Comparison of ENCODE assay signal across 9 mouse cellular contexts in genomic region chr9:42908657-42909313, GRCm38 (mm10). TPM values are rescaled to one million over a fixed set of nuclear protein-coding genes. Genes with fewer than 3 reads are reported as not detected.
DNase-seq lines count a peak whose midpoint lies in the region; ATAC-seq and TF ChIP-seq lines count a peak whose summit lies in the region.
"Had no signal": no experiment of that assay in that cellular context is flagged by ENCODE, and none has a peak within 500 bp of the region (broad histone marks: within the 10 kb centered on the region; RNA-seq: fewer than 3 reads in every experiment).

No protein-coding gene starts in this region.

- H3K36me3 ChIP-seq in kidney, postnatal 0 days (ENCODE audit: insufficient read depth, low read length) = no peaks in the 10 kb centered on the region
- no peaks in the 10 kb centered on the region for H3K36me3 ChIP-seq in lung, postnatal 0 days (ENCODE audit: insufficient read depth, low read length)
- no peaks in the 10 kb centered on the region for H3K36me3 ChIP-seq in midbrain, embryonic 16.5 days (ENCODE audit: control insufficient read depth, insufficient read depth, low read length)

- peak; percentile 29; the same call in 1 of the 2 replicates for TF ChIP-seq EP300 in lung, postnatal 0 days (IDR thresholded peaks at IDR 0.05)

- H3K4me3 ChIP-seq in kidney, postnatal 0 days (replicated peaks; ENCODE audit: low read depth, low read length) = no peak overlapping the region
- H3K4me3 ChIP-seq in lung, postnatal 0 days (ENCODE audit: low read depth, low read length) = no peak overlapping the region
- no peak overlapping the region for H3K4me3 ChIP-seq in midbrain, embryonic 16.5 days (ENCODE audit: low read depth, low read length)

- ATAC-seq in kidney, postnatal 0 days (replicated peaks; ENCODE audit: low FRiP score, low read depth) = peak; percentile 60
- ATAC-seq in lung, postnatal 0 days = peak; percentile 90
- ATAC-seq in megakaryocyte-erythroid progenitor cell, adult 5-6 weeks (replicated peaks; ENCODE audit: low FRiP score, low TSS enrichment, poor library complexity, severe bottlenecking) = no peak
- ATAC-seq in midbrain, embryonic 16.5 days = no peak

- WGBS in kidney, postnatal 0 days = 12% methylated on average over 8 of the region's 8 CpGs
- 14% methylated on average over 8 of the region's 8 CpGs for WGBS in lung, postnatal 0 days
- WGBS in midbrain, embryonic 16.5 days = 54% methylated on average over 8 of the region's 8 CpGs

- peak overlapping the region; percentile 18; the same call in 1 of the 2 replicates for H3K4me2 ChIP-seq in kidney, postnatal 0 days (ENCODE audit: low read length)
- H3K4me2 ChIP-seq in lung, postnatal 0 days (replicated peaks; ENCODE audit: low read depth, low read length) = peak overlapping the region; percentile 20
- H3K4me2 ChIP-seq in midbrain, embryonic 16.5 days (ENCODE audit: low read length) = no peak overlapping the region

- no peaks in the 10 kb centered on the region for H3K9me3 ChIP-seq in kidney, postnatal 0 days (replicated peaks; ENCODE audit: low read length)
- H3K9me3 ChIP-seq in lung, postnatal 0 days (ENCODE audit: low read length) = no peaks in the 10 kb centered on the region
- no peaks in the 10 kb centered on the region; the same call in 1 of the 2 replicates for H3K9me3 ChIP-seq in midbrain, embryonic 16.5 days (replicated peaks; ENCODE audit: control insufficient read depth, low read length, poor library complexity, severe bottlenecking)

- H3K27ac ChIP-seq in kidney, postnatal 0 days = peak overlapping the region; percentile 73
- peak overlapping the region; percentile 16; the same call in 1 of the 2 replicates for H3K27ac ChIP-seq in lung, postnatal 0 days (ENCODE audit: low read length)
- no peak overlapping the region for H3K27ac ChIP-seq in midbrain, embryonic 16.5 days (ENCODE audit: low read length)

- H3K27me3 ChIP-seq in kidney, postnatal 0 days (ENCODE audit: insufficient read depth, low read length) = no peaks in the 10 kb centered on the region
- no peaks in the 10 kb centered on the region for H3K27me3 ChIP-seq in lung, postnatal 0 days (replicated peaks; ENCODE audit: insufficient read depth, low read length)
- no peaks in the 10 kb centered on the region for H3K27me3 ChIP-seq in midbrain, embryonic 16.5 days (ENCODE audit: control insufficient read depth, insufficient read depth, low read depth, low read length)

- H3K4me1 ChIP-seq in kidney, postnatal 0 days (replicated peaks; ENCODE audit: insufficient read depth, low read length) = peaks cover 16% of the 10 kb centered on the region
- H3K4me1 ChIP-seq in lung, postnatal 0 days (ENCODE audit: insufficient read depth, low read depth, low read length) = peaks cover 11% of the 10 kb centered on the region; the same call in 1 of the 2 replicates
- peaks cover 10% of the 10 kb centered on the region for H3K4me1 ChIP-seq in midbrain, embryonic 16.5 days (ENCODE audit: control insufficient read depth, insufficient read depth, low read length)

- H3K9ac ChIP-seq in kidney, postnatal 0 days (ENCODE audit: low read depth, low read length) = no peak overlapping the region
- H3K9ac ChIP-seq in lung, postnatal 0 days (replicated peaks; ENCODE audit: low read depth) = no peak overlapping the region
- H3K9ac ChIP-seq in midbrain, embryonic 16.5 days (ENCODE audit: low read depth, low read length) = no peak overlapping the region

- peak; percentile 70 for DNase-seq in embryo, embryonic 10 days (ENCODE audit: low spot score)
- DNase-seq in heart, adult 9 months (ENCODE audit: low spot score in 2 of 2) = peak; percentile 3 to 23
- peak; percentile 90 for DNase-seq in kidney, postnatal 0 days (ENCODE audit: low spot score)
- peak; percentile 90 for DNase-seq in lung, postnatal 0 days (ENCODE audit: low spot score)
- no peak for DNase-seq in right cerebral cortex, postnatal 36 days (ENCODE audit: low spot score in 2 of 2)
- DNase-seq in cerebellum, adult 18-20 months = no peak

- no peak for TF ChIP-seq CTCF in kidney, postnatal 0 days (IDR thresholded peaks at IDR 0.05; ENCODE audit: low read depth)
- no peak for TF ChIP-seq CTCF in lung, postnatal 0 days (IDR thresholded peaks at IDR 0.05)

RNA-seq across cellular contexts. Expression of gene Grik4, which starts 35.5 kb away (rescaled TPM):
- 2.0 and 2.3 TPM in 2 replicates for polyA plus RNA-seq in kidney, postnatal 0 days (2015; fragmentation: Nextera tagmentation; extraction: Ambion mirVana)
- polyA plus RNA-seq in lung, postnatal 0 days (2015; fragmentation: Nextera tagmentation; extraction: Ambion mirVana) = 0.47 and 0.67 TPM in 2 replicates
- not detected in 2 replicates for total RNA-seq in megakaryocyte-erythroid progenitor cell, adult 5-6 weeks (2014; fragmentation: Nextera tagmentation)
- total RNA-seq in megakaryocyte-erythroid progenitor cell, adult 5-6 weeks (2017) = not detected in 2 replicates
- 11.7 and 12.3 TPM in 2 replicates for polyA plus RNA-seq in midbrain, embryonic 16.5 days (2015; fragmentation: Nextera tagmentation; extraction: Ambion mirVana)
- total RNA-seq: MEL had no signal

Comparison
In these comparisons a context has a peak if more than half of its experiments do, and no peak if none do; other contexts are left out.
1. DNase-seq: peak in embryo, embryonic 10 days (single experiment), heart, adult 9 months (2 of 2), kidney, postnatal 0 days (single experiment) and lung, postnatal 0 days (single experiment); none in right cerebral cortex, postnatal 36 days (0 of 2) and cerebellum, adult 18-20 months (0 of 2).
2. ATAC-seq: peak in kidney, postnatal 0 days (single experiment) and lung, postnatal 0 days (single experiment); none in megakaryocyte-erythroid progenitor cell, adult 5-6 weeks (single experiment) and midbrain, embryonic 16.5 days (single experiment).